25 mouse cellular contexts compared by ENCODE assay signal in genomic region chr6:90553682-90554081, GRCm38 (mm10). TPM values are rescaled to one million over a fixed set of nuclear protein-coding genes. Genes with fewer than 3 reads are reported as not detected.
DNase-seq lines count a peak whose midpoint lies in the region; ATAC-seq and TF ChIP-seq lines count a peak whose summit lies in the region.
"Had no signal": no experiment of that assay in that cellular context is flagged by ENCODE, and none has a peak within 500 bp of the region (broad histone marks: within the 10 kb centered on the region; RNA-seq: fewer than 3 reads in every experiment).

No protein-coding gene starts in this region.

- H3K27ac ChIP-seq in kidney, embryonic 16.5 days (ENCODE audit: low read length) = no peak overlapping the region
- peak overlapping the region; percentile 20 for H3K27ac ChIP-seq in liver, adult 2 months (replicated peaks; ENCODE audit: insufficient read depth, low read depth, low read length)
- no peak overlapping the region for H3K27ac ChIP-seq in liver, embryonic 12.5 days
- no peak overlapping the region for H3K27ac ChIP-seq in hindbrain, embryonic 16.5 days (ENCODE audit: low read depth, low read length)
- no peak overlapping the region for H3K27ac ChIP-seq in heart, adult 2 months
- H3K27ac ChIP-seq: embryonic facial prominence, embryonic 10.5 days; embryonic facial prominence, embryonic 15.5 days; forebrain, embryonic 12.5 days; heart, embryonic 13.5 days; intestine, embryonic 15.5 days; limb, embryonic 10.5 days; limb, embryonic 15.5 days; midbrain, embryonic 13.5 days had no signal

- 0 out of 2 replicates have a peak, but pooled peaks cover 6% of the 10 kb centered on the region for H3K4me1 ChIP-seq in kidney, embryonic 16.5 days (ENCODE audit: insufficient read depth, low read length)
- H3K4me1 ChIP-seq in liver, adult 2 months (ENCODE audit: control insufficient read depth, insufficient read depth, low read length) = peaks cover 40% of the 10 kb centered on the region
- H3K4me1 ChIP-seq in liver, embryonic 12.5 days = 0 out of 2 replicates have a peak, but pooled peaks cover 16% of the 10 kb centered on the region
- no peaks in the 10 kb centered on the region for H3K4me1 ChIP-seq in hindbrain, embryonic 16.5 days (ENCODE audit: control insufficient read depth, insufficient read depth, low read depth, low read length)
- H3K4me1 ChIP-seq in heart, adult 2 months (ENCODE audit: control insufficient read depth, insufficient read depth, low read length) = peaks cover 10% of the 10 kb centered on the region
- H3K4me1 ChIP-seq: embryonic facial prominence, embryonic 15.5 days; forebrain, embryonic 12.5 days had no signal

- no peak for TF ChIP-seq POLR2A in liver, adult 2 months (IDR thresholded peaks at IDR 0.05; ENCODE audit: extremely low read depth, insufficient read depth, low read length)
- no peak for TF ChIP-seq POLR2A in heart, adult 2 months (IDR thresholded peaks at IDR 0.05; ENCODE audit: insufficient read depth, low read depth, low read length)

- intact Hi-C loops in heart, adult 2 months (cut with DNase I) = no loop called here

- peak; percentile 64 for DNase-seq in kidney, adult 11 months
- DNase-seq in liver, adult 2 months (ENCODE audit: extremely low read depth, low read depth, low spot score) = peak; percentile 96
- DNase-seq in kidney, postnatal 25 days = peak; percentile 32 to 85
- DNase-seq in heart, adult 2 months = no peak
- DNase-seq: adrenal gland, postnatal 36 days; cerebellum, adult 18-20 months; cerebellum, postnatal 10 days; forebrain, postnatal 0 days; heart, postnatal 10 days; layer of hippocampus, postnatal 36 days; lung, postnatal 36 days; thymus, adult 2 months; thymus, postnatal 36 days had no signal

- H3K4me3 ChIP-seq in kidney, embryonic 16.5 days (ENCODE audit: low read length) = no peak overlapping the region
- H3K4me3 ChIP-seq in liver, adult 2 months (ENCODE audit: insufficient read depth, low read depth, low read length) = peak overlapping the region; percentile 2
- no peak overlapping the region for H3K4me3 ChIP-seq in liver, embryonic 12.5 days
- no peak overlapping the region for H3K4me3 ChIP-seq in hindbrain, embryonic 16.5 days (ENCODE audit: low read length)
- no peak overlapping the region for H3K4me3 ChIP-seq in heart, adult 2 months
- H3K4me3 ChIP-seq: embryonic facial prominence, embryonic 10.5 days; embryonic facial prominence, embryonic 15.5 days; forebrain, embryonic 12.5 days; heart, embryonic 13.5 days; intestine, embryonic 15.5 days; limb, embryonic 10.5 days; limb, embryonic 15.5 days; midbrain, embryonic 13.5 days had no signal

- no peak overlapping the region for H3K4me2 ChIP-seq in kidney, embryonic 16.5 days (replicated peaks; ENCODE audit: low read depth, low read length)
- no peak overlapping the region for H3K4me2 ChIP-seq in liver, embryonic 12.5 days
- H3K4me2 ChIP-seq in hindbrain, embryonic 16.5 days (ENCODE audit: low read length) = peak overlapping the region; percentile 22; the same call in 1 of the 2 replicates
- H3K4me2 ChIP-seq: embryonic facial prominence, embryonic 15.5 days; forebrain, embryonic 12.5 days; heart, embryonic 13.5 days; intestine, embryonic 15.5 days; limb, embryonic 15.5 days; midbrain, embryonic 13.5 days had no signal

- H3K36me3 ChIP-seq in kidney, embryonic 16.5 days (ENCODE audit: insufficient read depth, low read length) = no peaks in the 10 kb centered on the region
- peaks cover 8% of the 10 kb centered on the region for H3K36me3 ChIP-seq in liver, adult 2 months (ENCODE audit: control insufficient read depth, insufficient read depth, low read length)
- no peaks in the 10 kb centered on the region for H3K36me3 ChIP-seq in liver, embryonic 12.5 days
- H3K36me3 ChIP-seq in hindbrain, embryonic 16.5 days (ENCODE audit: control insufficient read depth, insufficient read depth, low read length) = no peaks in the 10 kb centered on the region
- no peaks in the 10 kb centered on the region for H3K36me3 ChIP-seq in heart, adult 2 months (ENCODE audit: control insufficient read depth, insufficient read depth, low read length)
- H3K36me3 ChIP-seq: embryonic facial prominence, embryonic 10.5 days; embryonic facial prominence, embryonic 15.5 days; forebrain, embryonic 12.5 days; heart, embryonic 13.5 days; intestine, embryonic 15.5 days; limb, embryonic 10.5 days; limb, embryonic 15.5 days; midbrain, embryonic 13.5 days had no signal

- no peak for ATAC-seq in kidney, embryonic 16.5 days (ENCODE audit: low FRiP score, low TSS enrichment)
- no peak for ATAC-seq in liver, embryonic 12.5 days
- no peak for ATAC-seq in hindbrain, embryonic 16.5 days
- ATAC-seq: CD4-positive, CD25-positive, alpha-beta regulatory T cell, adult 4 months; forebrain, postnatal 0 days; intestine, embryonic 15.5 days; midbrain, embryonic 13.5 days had no signal

- no peaks in the 10 kb centered on the region for H3K27me3 ChIP-seq in kidney, embryonic 16.5 days (ENCODE audit: insufficient read depth, low read length)
- H3K27me3 ChIP-seq in liver, adult 2 months (ENCODE audit: control insufficient read depth, insufficient read depth, low read length) = no peaks in the 10 kb centered on the region
- 0 out of 2 replicates have a peak, but pooled peaks cover 12% of the 10 kb centered on the region for H3K27me3 ChIP-seq in liver, embryonic 12.5 days (replicated peaks)
- no peaks in the 10 kb centered on the region for H3K27me3 ChIP-seq in hindbrain, embryonic 16.5 days (replicated peaks; ENCODE audit: control insufficient read depth, insufficient read depth, low read length)
- H3K27me3 ChIP-seq in heart, adult 2 months (ENCODE audit: control insufficient read depth, insufficient read depth, low read length) = no peaks in the 10 kb centered on the region
- H3K27me3 ChIP-seq: embryonic facial prominence, embryonic 15.5 days; intestine, embryonic 15.5 days; limb, embryonic 15.5 days; midbrain, embryonic 13.5 days had no signal

- TF ChIP-seq EP300 in heart, adult 2 months (IDR thresholded peaks at IDR 0.05; ENCODE audit: insufficient read depth, low read depth, low read length) = no peak

- no peak overlapping the region for H3K9ac ChIP-seq in kidney, embryonic 16.5 days (replicated peaks; ENCODE audit: low read length)
- H3K9ac ChIP-seq in liver, adult 2 months (ENCODE audit: low read depth, low read length) = no peak overlapping the region
- no peak overlapping the region for H3K9ac ChIP-seq in liver, embryonic 12.5 days
- H3K9ac ChIP-seq in hindbrain, embryonic 16.5 days (ENCODE audit: low read depth, low read length) = no peak overlapping the region
- H3K9ac ChIP-seq in heart, adult 2 months (ENCODE audit: low read depth, low read length) = no peak overlapping the region
- H3K9ac ChIP-seq: embryonic facial prominence, embryonic 15.5 days; forebrain, embryonic 12.5 days; forebrain, postnatal 0 days; heart, embryonic 13.5 days; intestine, embryonic 15.5 days; limb, embryonic 15.5 days; midbrain, embryonic 13.5 days had no signal

- H3K79me2 ChIP-seq in liver, adult 2 months (ENCODE audit: control insufficient read depth, insufficient read depth, low read length) = peaks cover 22% of the 10 kb centered on the region
- no peaks in the 10 kb centered on the region for H3K79me2 ChIP-seq in heart, adult 2 months (replicated peaks; ENCODE audit: control insufficient read depth, insufficient read depth, low read length)

- no peak for TF ChIP-seq CTCF in liver, adult 2 months (IDR thresholded peaks at IDR 0.05; ENCODE audit: low read depth, low read length)
- no peak for TF ChIP-seq CTCF in heart, adult 2 months (IDR thresholded peaks at IDR 0.05)

- WGBS in kidney, embryonic 16.5 days = 88% methylated on average over 5 of the region's 5 CpGs
- WGBS in liver, adult 2 months = 21% methylated on average over 5 of the region's 5 CpGs
- 71% methylated on average over 5 of the region's 5 CpGs for WGBS in liver, embryonic 12.5 days (ENCODE audit: insufficient replicate concordance)
- WGBS in hindbrain, embryonic 16.5 days = 91% methylated on average over 5 of the region's 5 CpGs
- WGBS in heart, adult 2 months = 88% methylated on average over 5 of the region's 5 CpGs

- H3K9me3 ChIP-seq in kidney, embryonic 16.5 days (ENCODE audit: low read length) = no peaks in the 10 kb centered on the region
- no peaks in the 10 kb centered on the region for H3K9me3 ChIP-seq in liver, embryonic 12.5 days (replicated peaks)
- H3K9me3 ChIP-seq in hindbrain, embryonic 16.5 days (ENCODE audit: control insufficient read depth, low read length) = no peaks in the 10 kb centered on the region
- H3K9me3 ChIP-seq: embryonic facial prominence, embryonic 10.5 days; embryonic facial prominence, embryonic 15.5 days; forebrain, embryonic 12.5 days; heart, embryonic 13.5 days; intestine, embryonic 15.5 days; limb, embryonic 10.5 days; limb, embryonic 15.5 days; midbrain, embryonic 13.5 days had no signal

RNA-seq across cellular contexts. Expression of gene Slc41a3, which starts 50.8 kb away (rescaled TPM):
- 6.7 and 7.2 TPM in 2 replicates for polyA plus RNA-seq in kidney, embryonic 16.5 days (2015; fragmentation: Nextera tagmentation; extraction: Ambion mirVana)
- 1.1 and 1.5 TPM in 2 replicates for total RNA-seq in liver, adult 2 months (2014; rRNA removed)
- 1.0 and 1.5 TPM in 2 replicates for polyA plus RNA-seq in liver, adult 2 months (2012; rRNA removed)
- 39.7 and 42.4 TPM in 2 replicates for polyA plus RNA-seq in liver, embryonic 12.5 days (2016; fragmentation: Nextera tagmentation; extraction: Ambion mirVana)
- polyA plus RNA-seq in hindbrain, embryonic 16.5 days (2015; fragmentation: Nextera tagmentation; extraction: Ambion mirVana) = 9.8 and 12.7 TPM in 2 replicates
- 100 to 1,000 TPM in 1 of 2 experiments, 10 to 100 TPM in 1; 91.9 to 139 TPM for total RNA-seq in heart, adult 2 months (2021)
- polyA plus RNA-seq in heart, adult 2 months (2012; rRNA removed) = 100 and 128 TPM in 2 replicates

Comparison
In these comparisons a context has a peak if more than half of its experiments do, and no peak if none do; other contexts are left out.
1. DNase-seq: peak in kidney, adult 11 months (single experiment), liver, adult 2 months (single experiment) and kidney, postnatal 25 days (2 of 2); none in heart, adult 2 months (0 of 2).